Mouse (Mus musculus) heart, postnatal 25 days (tissue): ENCODE data around the gene Tacr3. TPM values are rescaled to one million over a fixed set of nuclear protein-coding genes. Genes with fewer than 3 reads are reported as not detected.

Source experiments
- DNase-seq: peaks from one replicate; pipeline ENCODE4 v3.0.0; 2022; ENCODE audit warnings: low spot score
- intact Hi-C: fragments of 180-260 bp; cut with DNase I; formaldehyde crosslinking; loops from one replicate; pipeline ENCODE4 v1.15.1; 2025
- total RNA-seq, 2 experiments: library from RNA; stranded (reverse); gene quantifications; 2 replicates each; pipeline ENCODE4 v1.2.3; 2021

The Tacr3 gene
- not detected for total RNA-seq

DNA sequence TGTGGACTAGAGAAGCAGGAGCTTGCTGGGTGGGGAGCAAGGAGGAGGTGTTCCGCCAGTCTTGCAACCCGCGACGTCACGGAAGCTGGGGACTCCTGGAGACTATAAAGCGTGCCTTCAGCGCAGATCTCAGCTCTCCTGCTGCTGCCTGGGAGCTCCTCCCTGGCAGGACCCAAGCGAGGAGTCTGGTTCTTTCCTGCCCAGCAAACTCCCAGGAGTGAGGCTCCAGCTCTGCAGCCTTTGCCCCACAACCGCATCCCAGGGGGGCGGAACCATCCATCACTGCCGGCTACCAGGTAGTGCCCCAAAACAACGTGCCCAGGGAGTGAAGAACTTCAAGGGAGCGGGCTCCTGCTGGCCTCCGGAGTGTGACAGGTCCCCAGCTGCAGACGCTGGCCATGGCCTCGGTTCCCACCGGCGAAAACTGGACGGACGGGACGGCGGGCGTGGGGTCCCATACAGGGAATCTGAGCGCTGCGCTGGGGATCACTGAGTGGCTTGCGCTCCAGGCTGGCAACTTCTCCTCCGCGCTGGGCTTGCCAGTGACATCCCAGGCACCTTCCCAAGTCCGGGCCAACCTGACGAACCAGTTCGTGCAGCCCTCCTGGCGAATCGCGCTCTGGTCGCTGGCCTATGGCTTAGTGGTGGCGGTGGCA, at the start of gene Tacr3:
Gene Tacr3, plus strand, starts transcription at position 133 of the 656 bp plus-strand sequence.
- intact Hi-C loops = no loop called here
- DNase-seq = no peak

DNA sequence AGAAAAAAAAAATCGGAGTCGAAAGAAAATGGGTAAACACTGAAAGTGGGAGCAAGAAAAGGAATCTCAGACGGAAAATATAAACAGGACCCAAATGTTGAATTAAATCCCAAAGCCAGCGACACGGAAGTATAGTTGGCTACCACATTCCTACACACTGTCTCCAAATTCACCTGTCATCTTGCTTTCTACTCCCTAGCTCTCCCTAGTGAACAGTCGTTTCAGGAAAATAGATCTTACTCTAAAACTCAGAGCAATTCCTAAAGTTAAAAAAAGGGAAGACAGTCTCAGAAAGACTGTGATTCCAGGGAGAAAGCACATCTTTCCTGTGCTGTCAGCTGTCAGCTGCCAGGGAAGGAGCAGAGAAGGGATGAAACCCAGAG, 324 bp upstream of the Tacr3 start:
- intact Hi-C loops = no loop called here
- no peak for DNase-seq

DNA sequence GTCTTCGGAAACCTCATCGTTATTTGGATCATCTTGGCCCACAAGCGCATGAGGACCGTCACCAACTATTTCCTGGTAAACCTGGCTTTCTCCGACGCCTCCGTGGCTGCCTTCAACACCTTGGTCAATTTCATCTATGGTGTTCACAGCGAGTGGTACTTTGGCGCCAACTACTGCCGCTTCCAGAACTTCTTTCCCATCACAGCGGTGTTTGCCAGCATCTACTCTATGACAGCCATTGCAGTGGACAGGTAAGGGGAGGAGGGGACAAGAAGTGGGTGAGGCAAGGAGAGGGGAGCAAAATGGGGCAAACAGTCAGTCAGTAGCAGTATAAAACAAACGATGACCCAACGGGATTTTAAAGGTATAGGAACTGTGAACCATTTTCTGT, 719 bp downstream of the Tacr3 start:
- intact Hi-C loops = no loop called here
- DNase-seq = no peak

DNA sequence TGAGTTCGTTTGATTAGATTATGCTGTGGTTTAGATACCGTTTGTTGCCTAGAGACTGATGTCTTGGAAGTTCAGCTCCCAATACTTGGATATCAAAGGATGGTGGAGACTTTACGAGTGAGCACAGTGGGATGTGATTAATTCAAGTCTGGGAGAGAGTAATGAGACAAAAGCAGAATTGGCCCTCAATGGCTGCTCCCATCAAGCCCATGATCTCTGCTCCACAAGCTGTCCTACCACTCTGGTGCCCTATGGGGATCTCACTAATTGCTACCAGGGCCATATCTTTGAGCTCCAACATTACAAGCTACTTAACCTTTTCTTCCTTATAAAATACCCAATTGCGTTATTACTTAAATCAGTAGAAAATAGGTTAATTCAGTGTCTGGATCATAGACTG, 22.5 kb downstream of the Tacr3 start:
- intact Hi-C loops = no loop called here
- DNase-seq = no peak

DNA sequence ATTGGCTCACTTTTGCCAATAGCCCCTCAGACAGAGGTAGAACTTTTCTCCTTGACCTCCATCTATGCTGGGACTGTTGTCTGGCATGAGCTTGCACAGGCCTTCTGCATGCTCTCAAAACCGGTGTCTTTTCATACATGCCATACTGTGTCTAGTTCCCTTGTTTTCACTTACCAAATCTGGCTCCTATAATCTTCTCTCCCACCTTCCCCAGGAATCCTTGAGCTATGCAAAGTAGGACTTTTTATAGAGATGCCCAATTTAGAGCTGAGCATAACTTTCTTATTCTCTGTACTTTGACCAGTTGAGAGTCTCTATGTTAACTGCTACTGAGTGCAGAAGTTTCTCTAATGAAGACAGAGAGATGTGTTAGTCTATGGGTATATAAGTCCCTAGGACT, 48.9 kb downstream of the Tacr3 start:
- DNase-seq = no peak
- intact Hi-C loops = no loop called here

DNA sequence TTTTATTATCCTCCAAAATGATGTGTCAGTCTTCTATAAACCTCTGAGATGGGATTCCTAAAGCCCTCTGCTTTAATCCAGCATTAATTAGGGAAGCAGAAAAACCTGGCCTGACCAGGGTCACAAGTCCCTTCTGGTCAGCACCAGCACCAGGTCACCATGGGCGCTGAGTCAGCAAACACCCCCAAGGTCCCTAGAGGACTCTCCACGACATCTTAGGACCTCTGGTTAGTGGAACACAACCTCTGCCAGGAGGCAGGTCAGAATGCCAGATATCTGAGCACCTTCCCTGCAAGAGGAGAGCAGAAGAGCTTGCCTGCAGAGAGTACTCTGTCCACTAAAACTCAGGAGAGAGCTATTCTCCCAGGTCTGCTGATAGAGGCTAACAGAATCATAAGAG, 67.0 kb downstream of the Tacr3 start:
- intact Hi-C loops = no loop called here
- DNase-seq = no peak

DNA sequence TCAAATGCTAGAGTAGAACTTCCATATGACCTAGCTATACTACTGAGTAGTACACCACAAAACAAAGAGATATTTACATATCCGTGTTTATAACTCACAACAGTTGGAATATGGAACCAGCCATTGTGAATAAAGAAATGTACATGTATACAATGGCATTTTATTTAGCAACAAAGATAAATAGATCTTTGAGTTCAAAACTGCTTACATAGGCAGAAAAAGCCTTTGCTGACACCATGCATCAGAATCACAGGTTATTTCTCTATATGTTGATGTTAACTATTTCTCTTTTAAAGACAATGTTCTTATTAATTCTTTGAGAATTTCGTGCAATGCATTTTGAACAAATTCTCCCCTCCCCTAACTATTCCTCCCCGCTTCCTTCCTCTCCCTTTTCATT, 80.1 kb downstream of the Tacr3 start:
- intact Hi-C loops = no loop called here
- DNase-seq = no peak

DNA sequence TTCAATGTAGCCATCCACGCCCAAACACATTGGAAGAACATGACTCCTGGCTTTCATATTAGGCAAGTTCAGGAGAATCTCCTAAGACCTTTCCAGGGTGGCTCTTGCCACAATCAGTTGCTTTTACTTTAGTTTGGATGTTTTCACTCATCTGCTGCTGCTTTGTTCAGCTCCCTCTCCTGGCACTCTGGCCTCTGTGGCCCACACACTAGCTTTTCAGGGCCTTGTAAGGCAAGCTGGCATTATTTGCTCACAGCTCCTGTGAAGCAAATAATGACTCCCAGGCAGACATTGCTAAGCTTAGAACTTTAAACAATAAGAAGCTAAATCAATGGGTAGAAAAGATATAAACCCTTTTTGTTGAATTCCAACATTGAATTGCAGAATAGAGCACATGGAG, 105.9 kb downstream of the Tacr3 start:
- intact Hi-C loops = no loop called here
- no peak for DNase-seq

DNA sequence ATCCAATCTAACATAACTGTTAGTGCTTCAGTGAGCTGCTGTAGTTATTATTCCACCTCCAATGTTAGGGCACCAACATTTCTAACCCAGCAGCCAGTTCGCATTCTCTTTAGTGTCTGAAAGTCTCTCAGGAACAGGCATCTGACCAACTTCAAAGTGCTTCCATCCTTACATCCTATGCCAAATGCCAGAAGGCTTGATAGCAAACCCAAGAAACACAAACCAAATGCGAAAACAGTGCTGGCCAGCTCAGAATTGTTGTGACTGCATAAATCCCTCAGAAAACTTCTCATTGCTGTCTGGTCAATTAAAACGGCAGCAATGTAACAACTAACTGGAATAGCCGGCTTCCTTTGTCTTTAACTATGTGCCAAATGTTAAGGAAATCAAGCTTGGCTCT, 106.7 kb downstream of the Tacr3 start:
- intact Hi-C loops = no loop called here
- no peak for DNase-seq

DNA sequence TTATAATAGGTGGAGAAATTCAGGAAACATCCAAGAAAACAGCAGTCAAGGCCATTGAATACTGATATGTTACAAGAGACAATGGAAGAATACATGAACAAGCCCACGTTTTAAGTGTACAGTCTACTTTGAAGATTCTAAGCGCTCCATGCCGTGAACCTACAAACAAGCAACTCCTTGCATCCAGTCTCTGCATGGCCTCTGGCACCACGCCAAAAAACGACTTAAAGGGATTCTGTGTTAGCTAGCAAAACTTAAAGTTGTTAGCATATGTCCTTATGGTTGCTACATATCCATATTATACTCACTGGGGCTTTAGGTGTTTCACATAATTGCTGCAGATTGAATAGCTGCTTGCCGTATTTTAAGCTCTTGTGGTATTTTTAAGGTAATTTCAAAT, 134.7 kb downstream of the Tacr3 start:
- intact Hi-C loops = no loop called here
- DNase-seq = no peak

DNA sequence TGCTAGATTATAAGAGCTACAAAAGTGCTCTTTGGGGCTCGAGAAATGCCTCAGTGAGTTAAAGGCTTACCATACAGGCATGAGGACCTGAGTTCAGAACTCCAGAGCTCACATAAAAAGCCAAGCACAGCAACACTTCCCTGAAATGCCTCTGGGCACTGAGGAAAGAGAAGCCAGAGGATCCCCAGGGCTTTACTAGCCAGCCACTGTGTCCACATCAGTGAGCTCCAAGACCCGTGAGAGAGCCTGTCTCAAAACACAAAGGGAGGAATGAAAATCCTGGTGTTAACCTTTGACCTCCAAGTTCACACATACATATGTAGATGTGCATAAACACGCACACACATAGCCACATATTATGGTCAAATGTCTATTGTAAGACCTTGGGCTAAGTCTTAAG, 150.1 kb downstream of the Tacr3 start:
- intact Hi-C loops = no loop called here
- DNase-seq = no peak

DNA sequence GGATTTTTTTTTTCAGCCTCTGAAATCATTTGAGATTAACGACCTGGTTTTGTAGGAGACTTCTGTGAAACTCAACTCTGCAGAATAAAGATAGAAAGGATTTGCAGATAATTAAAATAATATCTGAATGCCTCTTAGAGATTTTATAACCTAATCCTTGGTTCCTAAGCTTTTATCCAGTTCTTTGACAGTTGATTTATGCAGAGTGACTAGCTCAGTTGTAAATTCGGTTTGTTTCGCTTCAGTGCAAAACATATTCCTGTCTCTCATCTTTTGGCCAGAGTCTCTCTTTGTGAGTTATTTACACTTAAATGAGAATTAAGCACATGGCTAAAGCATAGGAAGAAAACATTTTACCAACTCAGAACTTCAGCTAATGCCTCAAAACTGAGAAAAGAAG, 151.3 kb downstream of the Tacr3 start:
- intact Hi-C loops = no loop called here

More for the DNA sequence above, 151.3 kb downstream of the Tacr3 start:
- DNase-seq = no peak
